13 mouse cellular contexts compared by ENCODE assay signal in genomic region chr2:116801578-116801977, GRCm38 (mm10).
"Had no signal": no experiment of that assay in that cellular context is flagged by ENCODE, and none has a peak within 500 bp of the region (broad histone marks: within the 10 kb centered on the region; RNA-seq: fewer than 3 reads in every experiment).

No protein-coding gene starts in this region.

- H3K4me3 ChIP-seq: megakaryocyte, embryonic 14.5 days; midbrain, embryonic 12.5 days; neural tube, embryonic 12.5 days; stomach, embryonic 15.5 days had no signal

- H3K36me3 ChIP-seq: midbrain, embryonic 12.5 days; neural tube, embryonic 12.5 days; stomach, embryonic 15.5 days had no signal

- ATAC-seq: midbrain, embryonic 16.5 days had no signal

- H3K27me3 ChIP-seq: megakaryocyte, embryonic 14.5 days; midbrain, embryonic 12.5 days; neural tube, embryonic 12.5 days; stomach, embryonic 15.5 days had no signal

- DNase-seq: lung, adult 18-20 months; lung, embryonic 14.5 days; lung, postnatal 10 days; midbrain, embryonic 14.5 days; right cerebral cortex, postnatal 14 days; thymus, adult 2 months; thymus, postnatal 25 days; thymus, postnatal 4 days had no signal
